Mouse (Mus musculus) hindbrain, embryonic 13.5 days (tissue): ENCODE results near the gene Gm20721. TPM values are rescaled to one million over a fixed set of nuclear protein-coding genes. Genes with fewer than 3 reads are reported as not detected.

ENCODE experiments used
- ATAC-seq: fragments of 200-750 bp; cut with Nextera tagmentation; 2 replicates; pipeline ENCODE4 v1.8.0; 2017; ENCODE audit warnings: moderate TSS enrichment; ENCODE audit not compliant: low FRiP score
- H3K27ac ChIP-seq: fragments of 300-500 bp; sonication (generic); 2 replicates; pipeline ENCODE4 v1.5.1; 2015; ENCODE audit warnings: inconsistent platforms, mild to moderate bottlenecking, moderate library complexity
- H3K27me3 ChIP-seq: fragments of 300-500 bp; sonication (generic); 2 replicates; pipeline ENCODE4 v1.6.1; 2015; ENCODE audit warnings: mild to moderate bottlenecking, inconsistent platforms
- H3K36me3 ChIP-seq: fragments of 300-500 bp; sonication (generic); 2 replicates; pipeline ENCODE4 v1.6.1; 2015; ENCODE audit warnings: mild to moderate bottlenecking, inconsistent platforms
- H3K4me1 ChIP-seq: fragments of 300-500 bp; sonication (generic); replicated peaks from 2 replicates; pipeline ENCODE4 v1.6.1; 2015; ENCODE audit warnings: inconsistent platforms
- H3K4me2 ChIP-seq: fragments of 300-500 bp; sonication (generic); 2 replicates; pipeline ENCODE4 v1.6.1; 2015; ENCODE audit warnings: inconsistent platforms, mild to moderate bottlenecking, moderate library complexity
- H3K4me3 ChIP-seq: fragments of 300-500 bp; sonication (generic); 2 replicates; pipeline ENCODE4 v1.5.1; 2015; ENCODE audit warnings: mild to moderate bottlenecking, inconsistent platforms
- H3K9ac ChIP-seq: fragments of 300-500 bp; sonication (generic); 2 replicates; pipeline ENCODE4 v1.6.1; 2015; ENCODE audit warnings: mild to moderate bottlenecking, inconsistent platforms
- H3K9me3 ChIP-seq: fragments of 300-500 bp; sonication (generic); 2 replicates; pipeline ENCODE4 v1.6.1; 2016; ENCODE audit warnings: inconsistent platforms
- WGBS: fragments of 180-500 bp; shearing (Covaris S2); methylation state at CpG from one replicate; pipeline ENCODE4 v1.1.7; 2015; 5-methylcytosine and 5-hydroxymethylcytosine counted together
- polyA plus RNA-seq: library from polyadenylated mRNA; unstranded; fragments of >200 nt; fragmentation: Nextera tagmentation; extraction: Ambion mirVana; gene quantifications from 2 replicates; pipeline ENCODE4 v1.2.1, GENCODE M21; 2015

Gm20721 gene
- polyA plus RNA-seq, 1 experiment from 2014 or later: 13.1 TPM

- no peak for ATAC-seq
- Histone ChIP-seq H3K36me3 (peaks cover 4% of the 10 kb centered on the region), H3K4me1 (peaks cover 56% of the 10 kb centered on the region), H3K9me3 (peaks cover 24% of the 10 kb centered on the region), H3K27ac (peak overlapping the region; percentile 69), H3K9ac (peak overlapping the region; percentile 59), H3K4me2 (peak overlapping the region; percentile 65), H3K27me3 (peaks cover 35% of the 10 kb centered on the region), H3K4me3 (peak overlapping the region; percentile 40)
- 38% methylated on average over 2 of the region's 2 CpGs for WGBS
Measured at GRCm38 (mm10) chr2:174291662-174292030, 54.9 kb downstream of the Gm20721 start.

- H3K9me3 ChIP-seq: peaks cover 24% of the 10 kb centered on the region
- peak overlapping the region; percentile 65 for H3K4me2 ChIP-seq
- peaks cover 51% of the 10 kb centered on the region for H3K4me1 ChIP-seq
- no peak for ATAC-seq
- WGBS: 50% methylated on average over 8 of the region's 8 CpGs
- H3K36me3 ChIP-seq: peaks cover 9% of the 10 kb centered on the region
- H3K27ac ChIP-seq: peak overlapping the region; percentile 69
- peak overlapping the region; percentile 59 for H3K9ac ChIP-seq
- H3K4me3 ChIP-seq: peak overlapping the region; percentile 40
- peaks cover 37% of the 10 kb centered on the region for H3K27me3 ChIP-seq
Measured at GRCm38 (mm10) chr2:174291029-174291661, 55.4 kb downstream of the Gm20721 start.

GRCm38 (mm10) chr2:174288673-174289430, 57.7 kb downstream of the Gm20721 start:
- no peak overlapping the region for H3K4me2 ChIP-seq
- H3K27ac ChIP-seq: no peak overlapping the region
- H3K27me3 ChIP-seq: peaks cover 60% of the 10 kb centered on the region
- H3K36me3 ChIP-seq: peaks cover 32% of the 10 kb centered on the region
- no peak overlapping the region for H3K9ac ChIP-seq
- no peak overlapping the region for H3K4me3 ChIP-seq
- H3K4me1 ChIP-seq: peaks cover 64% of the 10 kb centered on the region
- 46% methylated on average over 12 of the region's 12 CpGs for WGBS
- peaks cover 25% of the 10 kb centered on the region for H3K9me3 ChIP-seq
- ATAC-seq: no peak

GRCm38 (mm10) chr2:174287921-174288320, 58.6 kb downstream of the Gm20721 start:
- Histone ChIP-seq H3K36me3 (peaks cover 39% of the 10 kb centered on the region), H3K4me1 (peaks cover 59% of the 10 kb centered on the region), H3K9me3 (peaks cover 25% of the 10 kb centered on the region), H3K9ac (no peak overlapping the region), H3K4me2 (no peak overlapping the region), H3K27me3 (peaks cover 65% of the 10 kb centered on the region), H3K27ac (no peak overlapping the region), H3K4me3 (no peak overlapping the region)
- WGBS: 29% methylated on average over 7 of the region's 7 CpGs
- no peak for ATAC-seq

DNA sequence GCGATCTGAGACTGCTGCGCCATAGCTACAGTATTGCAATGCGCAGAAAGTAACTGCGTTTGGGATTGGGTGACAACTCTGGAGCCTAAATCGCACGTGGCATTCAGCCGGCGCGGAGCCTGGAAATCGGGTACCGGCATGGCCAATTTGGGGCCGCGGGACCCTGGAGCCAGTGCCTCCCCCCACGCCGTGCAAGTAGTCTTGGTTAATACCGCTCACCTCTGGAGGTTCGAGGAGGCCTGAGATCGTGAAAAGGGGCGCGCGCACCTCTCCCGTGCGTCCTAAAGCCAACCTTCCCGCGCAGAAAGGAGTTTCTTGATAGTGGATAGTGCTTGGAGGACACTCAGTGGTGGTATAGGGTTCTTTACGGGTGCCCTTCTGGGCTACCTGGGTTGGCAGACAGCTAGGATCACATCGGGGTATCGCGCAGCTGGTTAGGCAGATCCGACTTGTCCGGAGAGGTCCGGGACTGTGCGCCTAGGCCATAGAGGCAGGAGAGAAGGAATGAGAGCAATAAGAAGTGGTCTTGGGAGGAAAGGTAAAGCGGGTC, 60.5 kb downstream of the Gm20721 start:
- H3K9me3 ChIP-seq: peaks cover 25% of the 10 kb centered on the region
- 50% methylated on average over 34 of the region's 34 CpGs for WGBS
- no peak overlapping the region for H3K27ac ChIP-seq
- H3K27me3 ChIP-seq: peaks cover 70% of the 10 kb centered on the region
- ATAC-seq: no peak
- peaks cover 56% of the 10 kb centered on the region for H3K36me3 ChIP-seq
- peaks cover 39% of the 10 kb centered on the region for H3K4me1 ChIP-seq
- peak overlapping the region; percentile 33 for H3K4me3 ChIP-seq
- H3K4me2 ChIP-seq: peak overlapping the region; percentile 10; the same call in 1 of the 2 replicates
- H3K9ac ChIP-seq: no peak overlapping the region

DNA sequence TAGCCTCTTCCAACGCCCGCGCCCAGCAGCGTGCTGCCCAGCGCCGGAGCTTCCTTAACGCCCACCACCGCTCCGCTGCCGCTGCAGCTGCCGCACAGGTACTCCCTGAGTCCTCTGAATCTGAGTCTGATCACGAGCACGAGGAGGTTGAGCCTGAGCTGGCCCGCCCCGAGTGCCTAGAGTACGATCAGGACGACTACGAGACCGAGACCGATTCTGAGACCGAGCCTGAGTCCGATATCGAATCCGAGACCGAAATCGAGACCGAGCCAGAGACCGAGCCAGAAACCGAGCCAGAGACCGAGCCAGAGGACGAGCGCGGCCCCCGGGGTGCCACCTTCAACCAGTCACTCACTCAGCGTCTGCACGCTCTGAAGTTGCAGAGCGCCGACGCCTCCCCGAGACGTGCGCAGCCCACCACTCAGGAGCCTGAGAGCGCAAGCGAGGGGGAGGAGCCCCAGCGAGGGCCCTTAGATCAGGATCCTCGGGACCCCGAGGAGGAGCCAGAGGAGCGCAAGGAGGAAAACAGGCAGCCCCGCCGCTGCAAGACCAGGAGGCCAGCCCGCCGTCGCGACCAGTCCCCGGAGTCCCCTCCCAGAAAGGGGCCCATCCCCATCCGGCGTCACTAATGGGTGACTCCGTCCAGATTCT, 61.6 kb downstream of the Gm20721 start:
- ATAC-seq: no peak
- H3K36me3 ChIP-seq: peaks cover 66% of the 10 kb centered on the region

DNA sequence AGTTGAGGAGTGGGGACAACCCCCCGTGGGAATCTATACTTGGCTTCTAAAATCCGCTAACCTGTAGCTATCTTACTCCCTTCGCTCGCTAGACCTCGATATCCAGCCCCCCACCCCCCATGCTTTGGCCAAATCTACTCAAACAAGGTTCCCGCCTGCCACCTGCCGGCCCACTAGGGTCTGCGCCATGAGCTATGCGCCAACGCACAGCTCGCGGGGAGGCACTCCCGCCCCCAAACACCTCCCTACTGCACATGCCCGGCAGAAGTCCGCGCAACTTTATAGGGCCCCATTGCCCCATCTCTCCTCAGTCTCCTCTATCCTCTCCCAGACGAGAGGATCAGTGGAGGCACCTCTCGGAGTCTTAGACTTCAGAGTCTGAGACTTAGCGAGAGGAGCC, 62.5 kb downstream of the Gm20721 start, which contains the start of gene Gnas:
Gene Gnas, plus strand, starts transcription at position 310 of the 400 bp plus-strand sequence.
- H3K9ac ChIP-seq: peak within 1 kb of the TSS; percentile 30; the same call in 1 of the 2 replicates
- 0 out of 2 replicates have a peak, but pooled peaks have one; percentile 31 for ATAC-seq
- peak within 1 kb of the TSS; percentile 50 for H3K4me2 ChIP-seq
- peak within 1 kb of the TSS; percentile 33 for H3K4me3 ChIP-seq
- H3K9me3 ChIP-seq: peaks cover 25% of the 10 kb centered on the region
- peaks cover 19% of the 10 kb centered on the region for H3K4me1 ChIP-seq
- H3K27ac ChIP-seq: no peak within 1 kb of the TSS
- 50% methylated on average over 19 of the region's 19 CpGs for WGBS
- peaks cover 71% of the 10 kb centered on the region for H3K36me3 ChIP-seq
- H3K27me3 ChIP-seq: peaks cover 61% of the 10 kb centered on the region

More for the DNA sequence above, 61.6 kb downstream of the Gm20721 start:
- H3K4me2 ChIP-seq: peak overlapping the region; percentile 50
- no peak overlapping the region for H3K27ac ChIP-seq
- peak overlapping the region; percentile 33 for H3K4me3 ChIP-seq
- WGBS: 50% methylated on average over 57 of the region's 58 CpGs
- peaks cover 29% of the 10 kb centered on the region for H3K4me1 ChIP-seq
- H3K27me3 ChIP-seq: peaks cover 70% of the 10 kb centered on the region
- peaks cover 25% of the 10 kb centered on the region for H3K9me3 ChIP-seq
- peak overlapping the region; percentile 30; the same call in 1 of the 2 replicates for H3K9ac ChIP-seq

GRCm38 (mm10) chr2:174283341-174283740, 63.2 kb downstream of the Gm20721 start:
- ATAC-seq: no peak
- H3K9me3 ChIP-seq: peaks cover 25% of the 10 kb centered on the region
- no peak overlapping the region for H3K9ac ChIP-seq
- H3K4me2 ChIP-seq: peak overlapping the region; percentile 50
- peaks cover 71% of the 10 kb centered on the region for H3K36me3 ChIP-seq
- H3K27me3 ChIP-seq: peaks cover 55% of the 10 kb centered on the region
- peak overlapping the region; percentile 33 for H3K4me3 ChIP-seq
- peaks cover 18% of the 10 kb centered on the region; the same call in 1 of the 2 replicates for H3K4me1 ChIP-seq
- WGBS: 47% methylated on average over 11 of the region's 11 CpGs
- H3K27ac ChIP-seq: no peak overlapping the region

Other genes with a start within 250 kb of the Gm20721 start
- 15.0 and 15.5 TPM in 2 replicates for gene Npepl1, start 236.4 kb downstream of the Gm20721 start, polyA plus RNA-seq
- 1,452 and 1,516 TPM in 2 replicates for gene Gnas, start 62.4 kb downstream of the Gm20721 start, polyA plus RNA-seq
- 115 and 118 TPM in 2 replicates for gene Nelfcd, start 69.1 kb upstream of the Gm20721 start, polyA plus RNA-seq
- gene Ctsz, start 92.3 kb upstream of the Gm20721 start, polyA plus RNA-seq: 80.8 and 81.5 TPM in 2 replicates
- 1.0 and 1.9 TPM in 2 replicates for gene Tubb1, start 104.0 kb upstream of the Gm20721 start, polyA plus RNA-seq
- 832 and 843 TPM in 2 replicates for gene Atp5e, start 117.4 kb upstream of the Gm20721 start, polyA plus RNA-seq
- gene Prelid3b, start 126.4 kb upstream of the Gm20721 start, polyA plus RNA-seq: 111 and 114 TPM in 2 replicates